Mouse (Mus musculus) left cerebral cortex, postnatal 10 days (tissue): ENCODE measurements around the gene Shq1. TPM values are rescaled to one million over a fixed set of nuclear protein-coding genes. Genes with fewer than 3 reads are reported as not detected.

ENCODE experiments used
- DNase-seq, 2 experiments: peaks; one replicate each; pipeline ENCODE4 v3.0.0; 2021 to 2022; ENCODE audit warnings: low spot score in 2 of 2, mixed read lengths in 1 of 2; ENCODE audit errors: extremely low spot score in 1 of 2
- intact Hi-C: fragments of 180-260 bp; cut with DNase I; formaldehyde crosslinking; loops from one replicate; pipeline ENCODE4 v1.15.1; 2025
- total RNA-seq, 2 experiments: library from RNA; stranded (reverse); gene quantifications; 2 replicates each; pipeline ENCODE4 v1.2.3; 2021

The Shq1 gene
- total RNA-seq, 2 experiments from 2014 or later = 6.0 to 8.0 TPM

GRCm38 (mm10) chr6:100613593-100614267 lies 57.2 kb downstream of the Shq1 start:
- intact Hi-C loops = no loop called here
- DNase-seq = no peak

- DNase-seq = no peak
- intact Hi-C loops = no loop called here
These were observed 59.9 kb downstream of the Shq1 start for GRCm38 (mm10) chr6:100610897-100611575.

DNA sequence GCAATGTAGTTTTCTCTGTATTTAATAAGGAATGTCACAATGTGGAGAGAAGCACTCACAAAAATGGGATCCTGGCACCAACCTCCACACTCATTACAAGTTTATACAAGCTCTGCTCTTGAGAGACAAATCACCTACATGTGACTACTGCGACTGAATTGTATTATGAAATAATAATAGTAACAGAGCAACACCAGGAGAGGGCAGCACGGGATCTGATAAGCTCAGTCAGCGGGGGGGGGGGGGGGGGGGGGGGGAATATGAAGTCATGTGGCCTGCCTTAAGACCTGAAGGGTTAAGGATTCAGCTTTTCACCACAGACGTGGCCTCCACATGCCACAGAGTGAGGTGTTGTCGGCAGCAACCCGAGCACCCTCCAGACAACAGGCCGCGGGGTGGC lies 60.8 kb downstream of the Shq1 start:
- intact Hi-C loops = no loop called here
- DNase-seq = no peak

DNA sequence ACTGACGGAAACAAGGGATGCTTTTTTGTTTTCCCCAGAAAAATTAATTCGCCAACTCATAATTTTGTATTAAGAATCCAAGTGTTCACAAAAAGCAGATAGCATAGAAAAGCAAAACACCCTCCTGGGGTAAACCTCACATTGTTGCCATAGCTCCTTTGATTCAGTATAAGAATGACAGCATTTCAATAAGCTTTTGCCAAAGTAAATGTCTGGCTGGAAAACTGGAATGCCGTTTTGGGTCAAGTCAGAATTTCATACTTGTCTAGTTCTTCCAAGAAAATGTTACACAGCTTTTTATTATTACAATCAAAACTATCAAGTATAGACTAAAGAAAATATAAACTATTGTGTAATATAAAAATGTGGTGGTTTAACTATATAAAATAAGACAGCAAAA lies 61.7 kb downstream of the Shq1 start:
- intact Hi-C loops = no loop called here

GRCm38 (mm10) chr6:100608429-100608828 lies 62.5 kb downstream of the Shq1 start:
- DNase-seq = no peak
- intact Hi-C loops = no loop called here

More for the DNA sequence above, 61.7 kb downstream of the Shq1 start:
- DNase-seq = no peak

- DNase-seq = no peak
These were observed 64.2 kb downstream of the Shq1 start for GRCm38 (mm10) chr6:100606805-100607204.

GRCm38 (mm10) chr6:100603702-100604101 lies 67.3 kb downstream of the Shq1 start:
- intact Hi-C loops = no loop called here
- DNase-seq = no peak

More at GRCm38 (mm10) chr6:100606805-100607204, 64.2 kb downstream of the Shq1 start:
- intact Hi-C loops = no loop called here

DNA sequence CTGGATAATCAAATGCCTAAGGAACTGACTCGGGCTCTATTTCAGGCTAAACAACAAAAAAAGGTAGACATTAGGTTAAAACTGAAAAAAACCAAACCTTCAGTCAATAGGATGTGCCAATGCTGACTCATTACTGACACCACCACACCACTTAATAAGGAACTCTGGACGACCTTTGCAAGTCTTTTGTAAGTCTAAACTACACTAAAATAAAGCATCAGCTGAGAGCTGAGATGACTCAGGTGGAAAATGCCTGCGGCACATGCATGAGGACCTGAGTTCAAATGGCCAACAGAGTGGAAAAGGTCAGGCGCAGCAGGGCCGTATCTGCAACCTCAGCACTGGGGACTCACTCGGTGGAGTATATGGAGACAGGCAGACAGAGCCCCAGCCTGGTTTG lies 69.3 kb downstream of the Shq1 start:
- no peak for DNase-seq
- intact Hi-C loops = no loop called here

GRCm38 (mm10) chr6:100593857-100594256 lies 77.1 kb downstream of the Shq1 start:
- DNase-seq = no peak
- intact Hi-C loops = no loop called here

DNA sequence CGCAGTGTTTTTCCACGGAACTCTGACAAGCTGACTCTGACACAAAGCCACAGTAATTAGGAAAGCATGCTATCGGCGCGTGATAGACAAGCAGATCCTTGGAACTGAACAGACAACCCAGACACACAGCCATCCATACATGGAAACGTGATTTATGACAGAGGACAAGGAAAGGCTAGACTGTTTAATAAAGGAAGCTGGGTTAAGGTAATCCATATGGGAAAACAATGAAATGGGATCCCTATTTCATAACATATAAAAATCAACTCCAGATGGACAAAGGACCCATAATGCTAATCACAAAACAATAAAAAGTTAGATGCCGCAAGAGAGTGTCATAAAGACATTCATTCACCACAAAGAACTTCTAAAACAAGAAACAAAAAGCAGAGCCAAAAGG lies 78.0 kb downstream of the Shq1 start:
- no peak for DNase-seq
- intact Hi-C loops = no loop called here

GRCm38 (mm10) chr6:100590602-100591001 lies 80.4 kb downstream of the Shq1 start:
- intact Hi-C loops = no loop called here
- no peak for DNase-seq

DNA sequence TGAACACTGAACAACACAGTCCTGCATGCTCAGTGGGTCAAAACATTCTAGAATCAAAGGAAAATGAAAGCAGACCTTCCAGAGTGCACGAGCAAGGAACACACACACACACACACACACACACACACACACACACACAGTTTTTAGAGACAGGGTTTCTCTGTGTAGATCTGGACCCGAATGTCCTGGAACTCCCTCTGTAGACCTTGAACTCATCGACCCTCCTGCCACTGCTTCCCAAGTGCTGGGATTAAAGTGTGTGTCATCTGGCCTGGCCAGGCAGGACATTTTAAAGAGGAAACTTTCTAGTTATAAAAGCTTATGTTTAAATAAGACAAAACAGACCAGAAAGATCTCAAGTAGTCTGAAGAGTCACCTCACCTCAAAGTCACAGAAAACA lies 82.1 kb downstream of the Shq1 start:
- intact Hi-C loops = no loop called here

GRCm38 (mm10) chr6:100586758-100587157 lies 84.2 kb downstream of the Shq1 start:
- no peak for DNase-seq
- intact Hi-C loops = no loop called here

More for the DNA sequence above, 82.1 kb downstream of the Shq1 start:
- DNase-seq = no peak

DNA sequence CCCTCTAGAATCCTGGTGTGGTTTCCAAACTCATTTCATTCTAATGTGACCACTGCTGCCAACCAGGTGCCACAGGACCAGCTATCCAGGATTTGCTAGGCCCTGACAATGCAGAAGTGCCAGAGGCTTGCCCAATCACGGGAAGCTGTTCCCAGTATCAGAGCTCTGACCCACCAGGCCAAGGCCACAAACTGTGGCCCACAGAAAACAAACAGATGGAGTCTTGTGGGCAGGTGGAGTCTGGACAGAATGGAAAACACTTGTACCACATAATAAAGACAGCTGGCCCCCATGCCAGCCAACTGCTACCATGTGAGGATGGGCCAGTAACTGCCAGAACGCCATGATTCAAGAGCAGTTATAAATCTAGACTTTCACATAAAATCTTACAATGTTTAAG lies 89.0 kb downstream of the Shq1 start:
- intact Hi-C loops = no loop called here
- no peak for DNase-seq

- intact Hi-C loops = no loop called here
- no peak for DNase-seq
These were observed 89.9 kb downstream of the Shq1 start for GRCm38 (mm10) chr6:100581056-100581455.

GRCm38 (mm10) chr6:100577590-100577989 lies 93.4 kb downstream of the Shq1 start:
- intact Hi-C loops = no loop called here
- DNase-seq = no peak

GRCm38 (mm10) chr6:100576171-100576570 lies 94.8 kb downstream of the Shq1 start:
- no peak for DNase-seq
- intact Hi-C loops = no loop called here

- no peak for DNase-seq
- intact Hi-C loops = no loop called here
These were observed 104.2 kb downstream of the Shq1 start for GRCm38 (mm10) chr6:100566774-100567173.

GRCm38 (mm10) chr6:100564516-100564915 lies 106.4 kb downstream of the Shq1 start:
- no peak for DNase-seq
- intact Hi-C loops = loop anchor here (5.0 kb wide), 1 partner anchor 277 kb away; the partner anchor contains the start of gene Rybp

DNA sequence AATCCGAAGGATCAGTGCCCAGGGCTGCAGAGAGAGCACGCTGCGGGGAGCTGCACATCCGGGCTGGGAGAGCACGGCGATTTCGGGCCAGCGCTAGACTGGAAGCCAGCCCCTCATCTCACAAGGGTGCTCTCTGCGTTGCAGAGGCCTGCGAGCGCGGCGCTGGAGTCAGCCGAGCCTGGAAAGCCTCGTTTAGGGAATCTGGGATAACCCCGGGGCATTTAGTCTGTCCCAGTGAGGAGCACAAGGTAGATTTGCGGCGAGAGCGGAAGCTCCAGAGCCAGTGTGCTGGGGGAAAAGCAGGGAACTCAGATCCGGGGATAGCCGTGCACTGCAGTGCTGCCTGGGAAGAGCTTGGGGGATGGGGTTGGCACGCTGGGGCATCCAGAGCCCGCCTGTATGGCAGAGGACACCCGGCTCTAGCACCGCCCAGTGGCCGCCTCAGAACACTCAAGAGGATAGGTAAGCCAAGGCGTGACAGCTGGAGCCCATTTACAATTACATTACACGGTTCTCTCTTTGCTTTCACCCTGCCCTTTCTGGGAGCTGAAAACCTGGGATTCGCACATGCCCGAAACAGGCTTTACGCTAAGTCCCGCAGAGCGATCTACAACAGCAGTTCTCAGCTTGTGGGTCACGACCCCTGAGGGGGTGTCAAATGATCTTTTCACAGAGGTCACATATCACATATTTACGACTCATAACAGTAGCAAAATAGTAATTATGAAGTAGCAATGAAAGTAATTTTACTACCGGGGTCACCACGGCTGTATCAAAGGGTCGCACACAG lies 107.2 kb downstream of the Shq1 start:
- peak; percentile 78 to 88 for DNase-seq
- intact Hi-C loops = loop anchor here (5.0 kb wide), 1 partner anchor 276 kb away; the partner anchor contains the start of gene Rybp
